Mouse (Mus musculus) bone marrow, adult 2 months (tissue): ENCODE results near the gene Ermn.

Source experiments
- CTCF ChIP-seq: fragments of 200-500 bp; IDR thresholded peaks from 2 replicates; pipeline ENCODE4 v1.5.1; 2011; ENCODE audit warnings: low read length, control low read depth; ENCODE audit not compliant: control insufficient read depth, insufficient read depth
- POLR2A ChIP-seq: fragments of 200-500 bp; IDR thresholded peaks from 2 replicates; pipeline ENCODE4 v1.6.1; 2011; ENCODE audit warnings: low read depth, mild to moderate bottlenecking, control low read depth, low read length, borderline replicate concordance; ENCODE audit not compliant: control insufficient read depth

GRCm38 (mm10) chr2:58031431-58031830 is 21.2 kb downstream of the Ermn start:
- TF ChIP-seq POLR2A (no peak), CTCF (no peak)
